9 mouse cellular contexts compared by ENCODE assay signal in the genomic region with DNA sequence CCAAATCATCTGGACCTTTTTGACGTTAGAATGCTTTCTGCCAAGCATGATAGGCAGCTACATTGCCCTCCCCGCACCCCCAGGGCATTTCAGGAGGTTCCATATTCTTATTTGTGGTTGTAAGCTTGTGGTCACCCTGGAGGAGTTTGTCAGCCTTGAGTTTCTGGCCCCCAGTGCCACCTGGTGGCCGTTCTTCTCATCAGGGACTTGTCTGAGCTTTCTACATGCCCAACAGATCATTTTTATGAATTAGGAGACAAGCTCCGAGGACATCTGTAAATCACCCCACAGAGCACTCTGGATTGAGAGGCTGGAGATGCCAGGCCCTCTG. TPM values are rescaled to one million over a fixed set of nuclear protein-coding genes. Genes with fewer than 3 reads are reported as not detected.
A peak's percentile ranks its signal among the peaks of the same experiment; 100 is the strongest.
DNase-seq lines count a peak whose midpoint lies in the region; ATAC-seq lines count a peak whose summit lies in the region.
"Had no signal": no experiment of that assay in that cellular context is flagged by ENCODE, and none has a peak within 500 bp of the region (broad histone marks: within the 10 kb centered on the region; RNA-seq: fewer than 3 reads in every experiment).

No protein-coding gene starts in this region.

- no peak overlapping the region for H3K27ac ChIP-seq in hindbrain, embryonic 10.5 days
- no peak overlapping the region for H3K27ac ChIP-seq in hindbrain, embryonic 13.5 days

- intact Hi-C loops in gastrocnemius, postnatal 36 days (cut with DNase I), result loop anchor here (2.0 to 5.0 kb wide), 2 partner anchors 44 to 140 kb away; no protein-coding TSS in a partner anchor

- H3K4me3 ChIP-seq in hindbrain, embryonic 10.5 days, result no peak overlapping the region
- no peak overlapping the region for H3K4me3 ChIP-seq in hindbrain, embryonic 13.5 days

- H3K4me2 ChIP-seq in hindbrain, embryonic 13.5 days, result no peak overlapping the region

- no peaks in the 10 kb centered on the region for H3K9me3 ChIP-seq in hindbrain, embryonic 10.5 days
- H3K9me3 ChIP-seq in hindbrain, embryonic 13.5 days, result no peaks in the 10 kb centered on the region

- no peaks in the 10 kb centered on the region for H3K36me3 ChIP-seq in hindbrain, embryonic 10.5 days
- H3K36me3 ChIP-seq in hindbrain, embryonic 13.5 days, result no peaks in the 10 kb centered on the region

- ATAC-seq in hindbrain, embryonic 13.5 days (ENCODE audit: low FRiP score), result no peak

- peak; percentile 42 for DNase-seq in hindbrain, embryonic 10.5 days (ENCODE audit: low spot score)
- peak; percentile 80 for DNase-seq in Muller cell, postnatal 12 days (ENCODE audit: inconsistent ontology term)
- DNase-seq in cerebellum, adult 9-11 months, result peak; percentile 81
- peak; percentile 27 to 42 for DNase-seq in gastrocnemius, postnatal 36 days
- DNase-seq in layer of hippocampus, postnatal 36 days, result peak; percentile 45 to 48
- DNase-seq in mesoderm, embryonic 11.5 days (ENCODE audit: low read depth, low spot score), result peak; percentile 46
- DNase-seq in thymus, postnatal 0 days (ENCODE audit: low spot score), result peak; percentile 51

- 56% methylated on average over 4 of the region's 4 CpGs for WGBS in hindbrain, embryonic 10.5 days
- WGBS in hindbrain, embryonic 13.5 days, result 58% methylated on average over 4 of the region's 4 CpGs

- H3K9ac ChIP-seq in hindbrain, embryonic 13.5 days, result no peak overlapping the region

- peaks cover 6% of the 10 kb centered on the region; the same call in 1 of the 2 replicates for H3K4me1 ChIP-seq in hindbrain, embryonic 10.5 days (replicated peaks)
- H3K4me1 ChIP-seq in hindbrain, embryonic 13.5 days (replicated peaks), result no peaks in the 10 kb centered on the region

- H3K27me3 ChIP-seq in hindbrain, embryonic 10.5 days (ENCODE audit: insufficient read depth, poor library complexity, severe bottlenecking), result no peaks in the 10 kb centered on the region
- no peaks in the 10 kb centered on the region for H3K27me3 ChIP-seq in hindbrain, embryonic 13.5 days

RNA-seq across cellular contexts. Expression of a gene that starts 19.9 kb away (rescaled TPM):
- polyA plus RNA-seq in hindbrain, embryonic 10.5 days (2016; fragmentation: Nextera tagmentation; extraction: Ambion mirVana), result not detected in 2 replicates
- not detected in 2 replicates for polyA plus RNA-seq in hindbrain, embryonic 13.5 days (2015; fragmentation: Nextera tagmentation; extraction: Ambion mirVana)
- total RNA-seq in gastrocnemius, postnatal 36 days (2021), result not detected
- total RNA-seq in layer of hippocampus, postnatal 36 days (2021), result not detected
- polyA plus RNA-seq in thymus, postnatal 0 days (2015; fragmentation: Nextera tagmentation; extraction: Ambion mirVana), result not detected in 2 replicates
- polyA plus RNA-seq: liver, embryonic 16.5 days had no signal

RNA-seq across cellular contexts. Expression of a gene that starts 23.9 kb away (rescaled TPM):
- not detected in 2 replicates for polyA plus RNA-seq in hindbrain, embryonic 10.5 days (2016; fragmentation: Nextera tagmentation; extraction: Ambion mirVana)
- not detected in 2 replicates for polyA plus RNA-seq in hindbrain, embryonic 13.5 days (2015; fragmentation: Nextera tagmentation; extraction: Ambion mirVana)
- not detected for total RNA-seq in gastrocnemius, postnatal 36 days (2021)
- total RNA-seq in layer of hippocampus, postnatal 36 days (2021), result not detected
- 0.22 and 0.33 TPM in 2 replicates for polyA plus RNA-seq in thymus, postnatal 0 days (2015; fragmentation: Nextera tagmentation; extraction: Ambion mirVana)
- polyA plus RNA-seq: liver, embryonic 16.5 days had no signal

RNA-seq across cellular contexts. Expression of a gene that starts 49.2 kb away (rescaled TPM):
- polyA plus RNA-seq in hindbrain, embryonic 10.5 days (2016; fragmentation: Nextera tagmentation; extraction: Ambion mirVana), result not detected in 2 replicates
- polyA plus RNA-seq in hindbrain, embryonic 13.5 days (2015; fragmentation: Nextera tagmentation; extraction: Ambion mirVana), result not detected in 2 replicates
- not detected for total RNA-seq in gastrocnemius, postnatal 36 days (2021)
- not detected for total RNA-seq in layer of hippocampus, postnatal 36 days (2021)
- 0.14 TPM in 1 of 2 replicates, not detected in the other for polyA plus RNA-seq in thymus, postnatal 0 days (2015; fragmentation: Nextera tagmentation; extraction: Ambion mirVana)
- polyA plus RNA-seq: liver, embryonic 16.5 days had no signal
